Mouse (Mus musculus): Measurements from ENCODE around the gene Mfsd4b1. TPM values are rescaled to one million over a fixed set of nuclear protein-coding genes. Genes with fewer than 3 reads are reported as not detected.

Mfsd4b1 gene
- polyA plus RNA-seq, 1 experiment from 2014 or later: not detected

- no peak overlapping the region for H3K4me3 ChIP-seq
- H3K4me1 ChIP-seq: peaks cover 4% of the 10 kb centered on the region; the same call in 1 of the 2 replicates
- H3K4me2 ChIP-seq: no peak overlapping the region
- no peak overlapping the region for H3K9ac ChIP-seq
- no peak for ATAC-seq
- WGBS: 85% methylated on average over 2 of the region's 2 CpGs
- no peaks in the 10 kb centered on the region for H3K36me3 ChIP-seq (ENCODE audit: poor library complexity, severe bottlenecking)
- no peaks in the 10 kb centered on the region for H3K27me3 ChIP-seq
- no peaks in the 10 kb centered on the region for H3K9me3 ChIP-seq (replicated peaks)
- H3K27ac ChIP-seq: no peak overlapping the region
These were observed 69.9 kb downstream of the Mfsd4b1 start for GRCm38 (mm10) chr10:39955163-39955562.

Other genes with a start within 250 kb of the Mfsd4b1 start
- 3.4 and 3.8 TPM in 2 replicates for gene Mfsd4b4, start 126.0 kb downstream of the Mfsd4b1 start, polyA plus RNA-seq (2015; fragmentation: Nextera tagmentation; extraction: Ambion mirVana)
- not detected in 2 replicates for gene Mfsd4b2, start 98.3 kb downstream of the Mfsd4b1 start, polyA plus RNA-seq (2015; fragmentation: Nextera tagmentation; extraction: Ambion mirVana)
- gene Mfsd4b3, start 65.1 kb downstream of the Mfsd4b1 start, polyA plus RNA-seq (2015; fragmentation: Nextera tagmentation; extraction: Ambion mirVana): not detected in 2 replicates
- not detected in 2 replicates for gene Mfsd4b5, start 38.6 kb downstream of the Mfsd4b1 start, polyA plus RNA-seq (2015; fragmentation: Nextera tagmentation; extraction: Ambion mirVana)
- gene Slc16a10, start 117.0 kb upstream of the Mfsd4b1 start, polyA plus RNA-seq (2015; fragmentation: Nextera tagmentation; extraction: Ambion mirVana): 3.1 and 6.8 TPM in 2 replicates
- 80.9 and 84.4 TPM in 2 replicates for gene Rpf2, start 221.8 kb upstream of the Mfsd4b1 start, polyA plus RNA-seq (2015; fragmentation: Nextera tagmentation; extraction: Ambion mirVana)
- gene Gtf3c6, start 232.8 kb upstream of the Mfsd4b1 start, polyA plus RNA-seq (2015; fragmentation: Nextera tagmentation; extraction: Ambion mirVana): 116 and 122 TPM in 2 replicates

All from forebrain, embryonic 13.5 days (tissue).